Mouse (Mus musculus) CH12.LX (cell line): Measurements from ENCODE around the gene Phlda3. TPM values are rescaled to one million over a fixed set of nuclear protein-coding genes. Genes with fewer than 3 reads are reported as not detected.

ENCODE experiments used
- DNase-seq: peaks from one replicate; pipeline ENCODE4 v3.0.0-alpha.2; 2013; ENCODE audit errors: extremely low read depth
- H3K27ac ChIP-seq: 2 replicates; pipeline ENCODE4 v1.5.1; 2012; ENCODE audit warnings: low read depth, mild to moderate bottlenecking, control low read depth, moderate library complexity; ENCODE audit not compliant: insufficient read depth
- H3K27me3 ChIP-seq: replicated peaks from 2 replicates; pipeline ENCODE3; 2012; ENCODE audit warnings: inconsistent platforms
- H3K36me3 ChIP-seq, 2 experiments: replicated peaks in 1 of 2; 2 replicates each; pipeline versions ENCODE3 to v1.6.1; 2012; ENCODE audit warnings: inconsistent platforms in 1 of 2, low read length in 1 of 2, mild to moderate bottlenecking in 1 of 2, mixed read lengths in 1 of 2, moderate library complexity in 1 of 2; ENCODE audit not compliant: control insufficient read depth in 1 of 2, insufficient read depth in 1 of 2
- H3K4me1 ChIP-seq, 2 experiments: 2 replicates each; pipeline ENCODE4 v1.6.1; 2012; ENCODE audit warnings: inconsistent platforms in 1 of 2, moderate library complexity in 1 of 2; ENCODE audit not compliant: insufficient read depth in 2 of 2, control insufficient read depth in 1 of 2
- H3K4me2 ChIP-seq: 2 replicates; pipeline ENCODE4 v1.6.1; 2012; ENCODE audit warnings: low read depth, mild to moderate bottlenecking, control low read depth; ENCODE audit not compliant: poor library complexity, insufficient read depth, severe bottlenecking
- H3K4me3 ChIP-seq, 3 experiments: fragments of 150-350 bp in 1 of 3; sonication (generic) in 1 of 3; replicated peaks in 1 of 3; 2 replicates each; pipeline versions ENCODE3 to v1.5.1; 2011 to 2012; ENCODE audit warnings: low read depth in 2 of 3, low read length in 2 of 3, mild to moderate bottlenecking in 2 of 3, moderate library complexity in 2 of 3, control low read depth in 1 of 3, improper control_type of control experiment in 1 of 3, inconsistent platforms in 1 of 3, mixed read lengths in 1 of 3; ENCODE audit not compliant: poor library complexity in 1 of 3
- H3K79me2 ChIP-seq: replicated peaks from 2 replicates; pipeline ENCODE4 v1.6.1; 2012; ENCODE audit warnings: mild to moderate bottlenecking, moderate library complexity; ENCODE audit not compliant: control insufficient read depth, poor library complexity, insufficient read depth, severe bottlenecking; ENCODE audit errors: extremely low read depth
- H3K9ac ChIP-seq: 2 replicates; pipeline ENCODE4 v1.6.1; 2012; ENCODE audit warnings: low read depth, mild to moderate bottlenecking, control low read depth, moderate library complexity; ENCODE audit not compliant: insufficient read depth
- H3K9me3 ChIP-seq: replicated peaks from 2 replicates; pipeline ENCODE3; 2012; ENCODE audit warnings: low read length, inconsistent platforms, mixed read lengths
- CHD1 ChIP-seq: IDR thresholded peaks from 2 replicates; pipeline ENCODE4 v1.6.1; 2012; ENCODE audit warnings: low read depth, low read length, improper control_type of control experiment, inconsistent platforms
- CHD2 ChIP-seq: IDR thresholded peaks from 2 replicates; pipeline ENCODE4 v1.6.1; 2011; ENCODE audit warnings: low read length, improper control_type of control experiment
- CTCF ChIP-seq, 2 experiments: IDR thresholded peaks in 1 of 2; conservative IDR thresholded peaks in 1 of 2; 2 replicates each; pipeline ENCODE4 v1.5.1; 2011 to 2012; ENCODE audit warnings: low read depth in 2 of 2, low read length in 2 of 2, improper control_type of control experiment in 1 of 2, inconsistent platforms in 1 of 2, mild to moderate bottlenecking in 1 of 2, moderate library complexity in 1 of 2
- E2F4 ChIP-seq: IDR thresholded peaks from 2 replicates; pipeline ENCODE4 v1.6.1; 2011; ENCODE audit warnings: low read depth, low read length, improper control_type of control experiment; ENCODE audit not compliant: insufficient replicate concordance
- ELF1 ChIP-seq: IDR thresholded peaks from 2 replicates; pipeline ENCODE4 v1.6.1; 2014; ENCODE audit warnings: low read depth, mild to moderate bottlenecking, inconsistent platforms, low read length, improper control_type of control experiment
- ETS1 ChIP-seq: conservative IDR thresholded peaks from 2 replicates; pipeline ENCODE4 v1.6.1; 2012; ENCODE audit warnings: low read depth, mild to moderate bottlenecking, inconsistent platforms, low read length, improper control_type of control experiment, moderate library complexity
- HCFC1 ChIP-seq: IDR thresholded peaks from 2 replicates; pipeline ENCODE4 v1.6.1; 2012; ENCODE audit warnings: low read depth, mild to moderate bottlenecking, inconsistent platforms, low read length, improper control_type of control experiment
- IRF4 ChIP-seq: IDR thresholded peaks from 2 replicates; pipeline ENCODE4 v1.6.1; 2014; ENCODE audit warnings: low read depth, mild to moderate bottlenecking, inconsistent platforms, low read length, improper control_type of control experiment
- JUN ChIP-seq: IDR thresholded peaks from 2 replicates; pipeline ENCODE4 v1.6.1; 2011; ENCODE audit warnings: low read depth, mild to moderate bottlenecking, low read length, improper control_type of control experiment, moderate library complexity; ENCODE audit not compliant: insufficient read depth
- JUND ChIP-seq: conservative IDR thresholded peaks from 2 replicates; pipeline ENCODE4 v1.6.1; 2011; ENCODE audit warnings: low read depth, low read length, improper control_type of control experiment
- MEF2A ChIP-seq: IDR thresholded peaks from 2 replicates; pipeline ENCODE4 v1.6.1; 2014; ENCODE audit warnings: low read depth, mild to moderate bottlenecking, inconsistent platforms, low read length, improper control_type of control experiment, borderline replicate concordance
- NRF1 ChIP-seq: IDR thresholded peaks from 2 replicates; pipeline ENCODE4 v1.6.1; 2014; ENCODE audit warnings: low read depth, mild to moderate bottlenecking, inconsistent platforms, low read length, improper control_type of control experiment, moderate library complexity
- RAD21 ChIP-seq: IDR thresholded peaks from 2 replicates; pipeline ENCODE4 v1.6.1; 2011; ENCODE audit warnings: low read depth, mild to moderate bottlenecking, low read length, improper control_type of control experiment, moderate library complexity
- RCOR1 ChIP-seq: conservative IDR thresholded peaks from 2 replicates; pipeline ENCODE4 v1.6.1; 2012; ENCODE audit warnings: low read depth, mild to moderate bottlenecking, inconsistent platforms, low read length, improper control_type of control experiment
- SMC3 ChIP-seq: IDR thresholded peaks from 2 replicates; pipeline ENCODE4 v1.6.1; 2011; ENCODE audit warnings: low read depth, low read length, improper control_type of control experiment
- TBP ChIP-seq: conservative IDR thresholded peaks from 2 replicates; pipeline ENCODE4 v1.6.1; 2011; ENCODE audit warnings: low read depth, low read length, improper control_type of control experiment
- UBTF ChIP-seq: IDR thresholded peaks from 2 replicates; pipeline ENCODE4 v1.6.1; 2012; ENCODE audit warnings: low read depth, mild to moderate bottlenecking, inconsistent platforms, low read length, improper control_type of control experiment, moderate library complexity
- USF1 ChIP-seq: IDR thresholded peaks from 2 replicates; pipeline ENCODE4 v1.6.1; 2014; ENCODE audit warnings: low read depth, mild to moderate bottlenecking, inconsistent platforms, low read length, improper control_type of control experiment
- USF2 ChIP-seq: conservative IDR thresholded peaks from 2 replicates; pipeline ENCODE4 v1.6.1; 2011; ENCODE audit warnings: low read depth, low read length, improper control_type of control experiment
- ZC3H11A ChIP-seq: IDR thresholded peaks from 2 replicates; pipeline ENCODE4 v1.6.1; 2012; ENCODE audit warnings: low read depth, mild to moderate bottlenecking, inconsistent platforms, low read length, improper control_type of control experiment
- ZMIZ1 ChIP-seq: IDR thresholded peaks from 2 replicates; pipeline ENCODE4 v1.6.1; 2012; ENCODE audit warnings: low read depth, mild to moderate bottlenecking, inconsistent platforms, low read length, improper control_type of control experiment
- dilution Hi-C: fragments of 300-500 bp; cut with MboI; formaldehyde crosslinking; loops from 2 replicates; pipeline ENCODE4 v1.14.3; 2020; ENCODE audit warnings: low sequenced_read_pairs; ENCODE audit not compliant: extremely low pct_unique_long_range_greater_than_20kb, extremely low pct_ligation_motif_present
- in situ Hi-C: fragments of 300-500 bp; cut with MboI; formaldehyde crosslinking; loops from 3 replicates; pipeline ENCODE4 v1.14.3; 2019; ENCODE audit warnings: low sequenced_read_pairs, low pct_ligation_motif_present, low pct_unique_long_range_greater_than_20kb, mixed read lengths
- polyA plus RNA-seq: library from polyadenylated mRNA; unstranded; fragments of >175 nt; gene quantifications from 2 replicates; pipeline ENCODE4 v1.2.1, GENCODE M21; 2012; ENCODE audit warnings: low read depth; ENCODE audit not compliant: insufficient read length
- total RNA-seq, 2 experiments: library from RNA; depleted of rRNA; stranded (reverse); fragments of 300-350 nt in 1 of 2; fragments of >200 nt in 1 of 2; gene quantifications; 2 replicates each; pipeline ENCODE4 v1.2.3; 2012 to 2014

Phlda3 gene
- total and polyA plus RNA-seq, 3 experiments, result 37.5 to 98.1 (median 49.5) TPM

DNA sequence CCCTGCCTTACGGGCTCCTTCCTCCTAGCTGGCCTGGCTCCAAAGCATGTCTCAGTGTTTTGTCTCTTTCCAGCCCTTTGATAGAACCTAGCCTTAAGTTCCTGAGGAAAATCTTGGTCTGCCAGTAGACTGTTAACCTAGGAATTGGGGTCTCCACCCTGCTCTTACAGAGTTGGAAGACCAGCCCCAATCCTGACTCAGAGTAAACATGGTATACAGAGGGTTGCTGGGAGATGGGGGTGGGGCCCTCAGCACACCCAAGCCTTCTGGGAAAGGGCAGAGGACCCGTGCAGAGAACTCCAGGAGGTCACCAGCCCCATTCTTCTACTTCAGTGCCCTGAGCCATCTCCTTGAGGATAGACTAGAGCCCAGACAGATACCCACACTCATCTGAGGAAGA lies 46.7 kb downstream of the Phlda3 start:
- Histone ChIP-seq H3K4me3 (no peak overlapping the region), H3K27ac (no peak overlapping the region), H3K4me1 (peaks cover 13 to 51% of the 10 kb centered on the region in 2 experiments), H3K36me3 (no peaks in the 10 kb centered on the region), H3K9me3 (no peaks in the 10 kb centered on the region), H3K27me3 (peaks cover 7% of the 10 kb centered on the region), H3K4me2 (no peak overlapping the region), H3K9ac (no peak overlapping the region), H3K79me2 (no peaks in the 10 kb centered on the region)
- dilution Hi-C loops, result no loop called here
- in situ Hi-C loops, result no loop called here
- DNase-seq, result no peak
- no peak for TF ChIP-seq CHD2
- no peak for TF ChIP-seq CHD1
- no peak for TF ChIP-seq CTCF (conservative IDR thresholded peaks at IDR 0.05 in 1 of 2, IDR thresholded peaks at IDR 0.05 in 1 of 2; ENCODE audit: low read depth in 2 of 2, low read length in 2 of 2)
- no peak for TF ChIP-seq USF2
- no peak for TF ChIP-seq MEF2A
- TF ChIP-seq TBP, result no peak
- no peak for TF ChIP-seq HCFC1
- TF ChIP-seq UBTF, result no peak
- no peak for TF ChIP-seq RCOR1
- no peak for TF ChIP-seq NRF1
- no peak for TF ChIP-seq USF1
- TF ChIP-seq RAD21, result no peak
- TF ChIP-seq JUND, result no peak
- TF ChIP-seq E2F4, result no peak

DNA sequence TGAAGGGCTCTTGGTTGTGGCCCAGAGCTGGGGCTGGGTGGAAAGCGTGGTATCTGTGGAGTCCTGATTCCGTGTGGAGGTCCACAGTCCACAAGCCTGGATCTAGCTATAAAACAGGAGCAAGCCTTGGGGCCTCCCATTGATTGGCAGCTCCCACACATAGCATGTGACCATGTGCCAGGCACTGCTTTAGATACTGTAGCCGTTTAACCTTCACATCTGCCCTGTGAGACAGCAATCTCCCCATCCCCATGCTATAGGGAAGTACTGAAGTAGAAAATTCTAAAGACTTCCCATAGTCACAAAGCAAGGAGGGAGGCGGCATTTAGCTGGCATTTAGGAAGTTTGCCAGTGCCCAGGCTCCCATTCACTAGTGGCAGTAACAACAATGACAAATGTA lies 47.2 kb downstream of the Phlda3 start:
- Histone ChIP-seq H3K36me3 (no peaks in the 10 kb centered on the region), H3K9me3 (no peaks in the 10 kb centered on the region), H3K79me2 (no peaks in the 10 kb centered on the region), H3K27ac (no peak overlapping the region), H3K4me2 (no peak overlapping the region), H3K4me1 (peaks cover 13 to 53% of the 10 kb centered on the region in 2 experiments), H3K9ac (no peak overlapping the region), H3K27me3 (peaks cover 5% of the 10 kb centered on the region), H3K4me3 (no peak overlapping the region)
- in situ Hi-C loops (no loop called here), dilution Hi-C loops (no loop called here)
- no peak for DNase-seq
- TF ChIP-seq ETS1, result no peak
- TF ChIP-seq ELF1, result no peak
- no peak for TF ChIP-seq NRF1
- no peak for TF ChIP-seq SMC3
- TF ChIP-seq UBTF, result no peak
- no peak for TF ChIP-seq IRF4
- TF ChIP-seq ZC3H11A, result no peak
- TF ChIP-seq ZMIZ1, result no peak
- no peak for TF ChIP-seq RCOR1
- TF ChIP-seq JUN, result no peak
- TF ChIP-seq HCFC1, result no peak
